ENCODE assay signal across 25 mouse cellular contexts in genomic region chr5:82793197-82793596, GRCm38 (mm10).
DNase-seq lines count a peak whose midpoint lies in the region; ATAC-seq and TF ChIP-seq lines count a peak whose summit lies in the region.
"Had no signal": no experiment of that assay in that cellular context is flagged by ENCODE, and none has a peak within 500 bp of the region (broad histone marks: within the 10 kb centered on the region; RNA-seq: fewer than 3 reads in every experiment).

No protein-coding gene starts in this region.

- H3K4me2 ChIP-seq in forebrain, embryonic 13.5 days, result no peak overlapping the region
- H3K4me2 ChIP-seq in forebrain, embryonic 11.5 days (ENCODE audit: low read depth, low read length, severe bottlenecking), result no peak overlapping the region
- no peak overlapping the region for H3K4me2 ChIP-seq in hindbrain, embryonic 12.5 days (replicated peaks)
- no peak overlapping the region for H3K4me2 ChIP-seq in hindbrain, postnatal 0 days (ENCODE audit: low read depth, low read length)
- no peak overlapping the region for H3K4me2 ChIP-seq in midbrain, embryonic 14.5 days (ENCODE audit: low read length)
- no peak overlapping the region for H3K4me2 ChIP-seq in midbrain, postnatal 0 days (ENCODE audit: low read depth, low read length, poor library complexity, severe bottlenecking)
- H3K4me2 ChIP-seq: embryonic facial prominence, embryonic 12.5 days; embryonic facial prominence, embryonic 15.5 days; forebrain, embryonic 12.5 days; heart, embryonic 12.5 days; heart, embryonic 15.5 days; hindbrain, embryonic 13.5 days had no signal

- no peaks in the 10 kb centered on the region for H3K4me1 ChIP-seq in forebrain, embryonic 13.5 days
- no peaks in the 10 kb centered on the region for H3K4me1 ChIP-seq in forebrain, embryonic 11.5 days (replicated peaks; ENCODE audit: control insufficient read depth, insufficient read depth, low read length)
- no peaks in the 10 kb centered on the region for H3K4me1 ChIP-seq in hindbrain, embryonic 12.5 days
- H3K4me1 ChIP-seq in hindbrain, postnatal 0 days (ENCODE audit: insufficient read depth, low read length), result no peaks in the 10 kb centered on the region
- H3K4me1 ChIP-seq in midbrain, embryonic 14.5 days (ENCODE audit: control insufficient read depth, insufficient read depth, low read length), result no peaks in the 10 kb centered on the region
- no peaks in the 10 kb centered on the region for H3K4me1 ChIP-seq in midbrain, postnatal 0 days (ENCODE audit: insufficient read depth, low read length)
- H3K4me1 ChIP-seq: embryonic facial prominence, embryonic 12.5 days; embryonic facial prominence, embryonic 15.5 days; forebrain, embryonic 12.5 days; heart, embryonic 12.5 days; heart, embryonic 15.5 days; hindbrain, embryonic 13.5 days had no signal

- DNase-seq in forebrain, embryonic 11.5 days (ENCODE audit: low spot score), result no peak
- DNase-seq in hindbrain, postnatal 0 days (ENCODE audit: low spot score), result no peak
- no peak for DNase-seq in midbrain, embryonic 14.5 days
- no peak for DNase-seq in midbrain, postnatal 0 days (ENCODE audit: low spot score)
- DNase-seq: adrenal gland, adult 8-10 months; adrenal gland, postnatal 25 days; cerebellum, adult 18-20 months; cerebellum, adult 9-11 months; cerebellum, postnatal 25 days; gastrocnemius, postnatal 25 days; heart, adult 18-20 months; heart, postnatal 10 days; heart, postnatal 36 days had no signal

- ATAC-seq in forebrain, embryonic 13.5 days, result 0 out of 2 replicates have a peak, but pooled peaks have one; percentile 41
- no peak for ATAC-seq in forebrain, embryonic 11.5 days (replicated peaks; ENCODE audit: low FRiP score)
- ATAC-seq in hindbrain, embryonic 12.5 days (ENCODE audit: low FRiP score), result peak; percentile 26; the same call in 1 of the 2 replicates
- no peak for ATAC-seq in hindbrain, postnatal 0 days
- ATAC-seq in midbrain, embryonic 14.5 days (ENCODE audit: low FRiP score, low TSS enrichment), result peak; percentile 11; the same call in 1 of the 2 replicates
- ATAC-seq in midbrain, postnatal 0 days (ENCODE audit: low FRiP score), result no peak
- ATAC-seq: activated CD4-positive, CD25-positive, alpha-beta regulatory T cell, adult 4 months; hindbrain, embryonic 16.5 days; inflammation-experienced regulatory T-cells, adult 6 months; intestine, embryonic 16.5 days had no signal

- 93% methylated on average over 1 of the region's 1 CpGs for WGBS in forebrain, embryonic 13.5 days
- 84% methylated on average over 1 of the region's 1 CpGs for WGBS in forebrain, embryonic 11.5 days
- WGBS in hindbrain, embryonic 12.5 days, result 94% methylated on average over 1 of the region's 1 CpGs
- WGBS in hindbrain, postnatal 0 days, result 82% methylated on average over 1 of the region's 1 CpGs
- 85% methylated on average over 1 of the region's 1 CpGs for WGBS in midbrain, embryonic 14.5 days
- WGBS in midbrain, postnatal 0 days, result 76% methylated on average over 1 of the region's 1 CpGs

- H3K36me3 ChIP-seq in forebrain, embryonic 13.5 days (ENCODE audit: poor library complexity, severe bottlenecking), result no peaks in the 10 kb centered on the region
- H3K36me3 ChIP-seq in forebrain, embryonic 11.5 days (ENCODE audit: control insufficient read depth, insufficient read depth, low read length), result no peaks in the 10 kb centered on the region
- H3K36me3 ChIP-seq in hindbrain, embryonic 12.5 days, result no peaks in the 10 kb centered on the region
- H3K36me3 ChIP-seq in hindbrain, postnatal 0 days (ENCODE audit: insufficient read depth, low read length), result no peaks in the 10 kb centered on the region
- H3K36me3 ChIP-seq in midbrain, embryonic 14.5 days (ENCODE audit: control insufficient read depth, insufficient read depth, low read length), result no peaks in the 10 kb centered on the region
- no peaks in the 10 kb centered on the region for H3K36me3 ChIP-seq in midbrain, postnatal 0 days (ENCODE audit: insufficient read depth, low read length)
- H3K36me3 ChIP-seq: embryonic facial prominence, embryonic 12.5 days; embryonic facial prominence, embryonic 15.5 days; forebrain, embryonic 12.5 days; heart, embryonic 12.5 days; heart, embryonic 15.5 days; hindbrain, embryonic 13.5 days had no signal

- H3K9ac ChIP-seq in forebrain, embryonic 13.5 days, result no peak overlapping the region
- no peak overlapping the region for H3K9ac ChIP-seq in forebrain, embryonic 11.5 days (ENCODE audit: low read length)
- H3K9ac ChIP-seq in hindbrain, embryonic 12.5 days, result no peak overlapping the region
- H3K9ac ChIP-seq in hindbrain, postnatal 0 days (replicated peaks; ENCODE audit: low read length), result no peak overlapping the region
- no peak overlapping the region for H3K9ac ChIP-seq in midbrain, embryonic 14.5 days (replicated peaks; ENCODE audit: low read length)
- no peak overlapping the region for H3K9ac ChIP-seq in midbrain, postnatal 0 days (replicated peaks; ENCODE audit: low read length, poor library complexity, severe bottlenecking)
- H3K9ac ChIP-seq: embryonic facial prominence, embryonic 12.5 days; embryonic facial prominence, embryonic 15.5 days; forebrain, embryonic 12.5 days; heart, embryonic 12.5 days; heart, embryonic 15.5 days; hindbrain, embryonic 13.5 days had no signal

- no peaks in the 10 kb centered on the region for H3K9me3 ChIP-seq in forebrain, embryonic 13.5 days (replicated peaks)
- H3K9me3 ChIP-seq in forebrain, embryonic 11.5 days (ENCODE audit: control insufficient read depth, low read length), result no peaks in the 10 kb centered on the region
- no peaks in the 10 kb centered on the region for H3K9me3 ChIP-seq in hindbrain, embryonic 12.5 days (replicated peaks)
- no peaks in the 10 kb centered on the region for H3K9me3 ChIP-seq in hindbrain, postnatal 0 days (ENCODE audit: low read length)
- H3K9me3 ChIP-seq in midbrain, embryonic 14.5 days (ENCODE audit: control insufficient read depth, low read length), result no peaks in the 10 kb centered on the region
- no peaks in the 10 kb centered on the region for H3K9me3 ChIP-seq in midbrain, postnatal 0 days (ENCODE audit: low read length)
- H3K9me3 ChIP-seq: embryonic facial prominence, embryonic 12.5 days; embryonic facial prominence, embryonic 15.5 days; forebrain, embryonic 12.5 days; heart, embryonic 12.5 days; heart, embryonic 15.5 days; hindbrain, embryonic 13.5 days had no signal

- H3K27ac ChIP-seq in forebrain, embryonic 13.5 days, result no peak overlapping the region
- H3K27ac ChIP-seq in forebrain, embryonic 11.5 days (ENCODE audit: low read depth, low read length), result no peak overlapping the region
- no peak overlapping the region for H3K27ac ChIP-seq in hindbrain, embryonic 12.5 days
- H3K27ac ChIP-seq in hindbrain, postnatal 0 days, result no peak overlapping the region
- H3K27ac ChIP-seq in midbrain, embryonic 14.5 days (replicated peaks; ENCODE audit: low read depth, low read length), result no peak overlapping the region
- no peak overlapping the region for H3K27ac ChIP-seq in midbrain, postnatal 0 days (ENCODE audit: low read depth, low read length)
- H3K27ac ChIP-seq: embryonic facial prominence, embryonic 12.5 days; embryonic facial prominence, embryonic 15.5 days; forebrain, embryonic 12.5 days; heart, embryonic 15.5 days; hindbrain, embryonic 13.5 days had no signal

- no peaks in the 10 kb centered on the region for H3K27me3 ChIP-seq in forebrain, embryonic 13.5 days
- no peaks in the 10 kb centered on the region for H3K27me3 ChIP-seq in forebrain, embryonic 11.5 days (ENCODE audit: control insufficient read depth, insufficient read depth, low read length)
- H3K27me3 ChIP-seq in hindbrain, embryonic 12.5 days, result no peaks in the 10 kb centered on the region
- H3K27me3 ChIP-seq in hindbrain, postnatal 0 days (ENCODE audit: insufficient read depth, low read length), result no peaks in the 10 kb centered on the region
- no peaks in the 10 kb centered on the region for H3K27me3 ChIP-seq in midbrain, embryonic 14.5 days (ENCODE audit: control insufficient read depth, insufficient read depth, low read length)
- H3K27me3 ChIP-seq in midbrain, postnatal 0 days (ENCODE audit: insufficient read depth, low read length), result no peaks in the 10 kb centered on the region
- H3K27me3 ChIP-seq: embryonic facial prominence, embryonic 12.5 days; embryonic facial prominence, embryonic 15.5 days; forebrain, embryonic 12.5 days; heart, embryonic 12.5 days; heart, embryonic 15.5 days; hindbrain, embryonic 13.5 days had no signal

- no peak overlapping the region for H3K4me3 ChIP-seq in forebrain, embryonic 13.5 days
- no peak overlapping the region for H3K4me3 ChIP-seq in forebrain, embryonic 11.5 days (ENCODE audit: low read depth, low read length)
- no peak overlapping the region for H3K4me3 ChIP-seq in hindbrain, embryonic 12.5 days
- no peak overlapping the region for H3K4me3 ChIP-seq in hindbrain, postnatal 0 days (ENCODE audit: low read length)
- H3K4me3 ChIP-seq in midbrain, embryonic 14.5 days (replicated peaks; ENCODE audit: low read depth, low read length), result no peak overlapping the region
- H3K4me3 ChIP-seq in midbrain, postnatal 0 days (ENCODE audit: low read depth, low read length), result no peak overlapping the region
- H3K4me3 ChIP-seq: embryonic facial prominence, embryonic 12.5 days; embryonic facial prominence, embryonic 15.5 days; forebrain, embryonic 12.5 days; heart, embryonic 12.5 days; heart, embryonic 15.5 days; hindbrain, embryonic 13.5 days had no signal

- no peak for TF ChIP-seq CTCF in hindbrain, postnatal 0 days (IDR thresholded peaks at IDR 0.05; ENCODE audit: low read depth)
- TF ChIP-seq CTCF in midbrain, postnatal 0 days (IDR thresholded peaks at IDR 0.05), result no peak

Comparison
In these comparisons a context has a peak if more than half of its experiments do, and no peak if none do; other contexts are left out.
1. ATAC-seq: peak in forebrain, embryonic 13.5 days (single experiment), hindbrain, embryonic 12.5 days (single experiment) and midbrain, embryonic 14.5 days (single experiment); none in forebrain, embryonic 11.5 days (single experiment), hindbrain, postnatal 0 days (single experiment) and midbrain, postnatal 0 days (single experiment).